In the genomic region with DNA sequence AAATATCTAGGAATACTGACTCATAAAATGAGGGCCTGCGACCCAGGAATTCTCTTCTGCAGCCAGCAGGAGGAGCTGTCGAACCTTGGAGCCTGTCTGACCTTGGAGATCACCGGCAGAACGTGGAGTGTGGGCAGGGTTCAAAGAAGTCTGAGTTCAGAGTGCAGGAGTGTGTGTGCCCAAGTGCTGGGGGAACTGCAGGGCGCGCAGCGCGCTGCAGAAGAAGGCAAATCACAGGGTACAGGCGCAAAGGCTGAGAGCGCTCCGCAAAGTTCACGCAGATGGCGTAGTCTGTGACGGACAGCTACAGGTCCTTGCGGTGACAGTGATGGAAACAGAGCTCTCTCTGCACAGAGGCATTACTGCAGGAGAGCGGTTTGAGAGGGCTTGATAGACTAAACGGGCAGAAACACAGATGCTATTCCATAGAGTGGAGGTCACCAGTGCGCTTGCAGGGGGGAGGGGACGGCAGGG, we compare ENCODE assay signal across 8 mouse cellular contexts. TPM values are rescaled to one million over a fixed set of nuclear protein-coding genes. Genes with fewer than 3 reads are reported as not detected.
DNase-seq lines count a peak whose midpoint lies in the region; ATAC-seq and TF ChIP-seq lines count a peak whose summit lies in the region.

No protein-coding gene starts in this region.

- H3K9ac ChIP-seq in hindbrain, embryonic 11.5 days (ENCODE audit: low read depth, low read length), result no peak overlapping the region

- no peaks in the 10 kb centered on the region for H3K4me1 ChIP-seq in hindbrain, embryonic 11.5 days (replicated peaks; ENCODE audit: control insufficient read depth, insufficient read depth, low read length)

- peak; percentile 79 for TF ChIP-seq CTCF in Patski (IDR thresholded peaks at IDR 0.05)

- peak overlapping the region; percentile 10; the same call in 1 of the 2 replicates for H3K4me3 ChIP-seq in hindbrain, embryonic 11.5 days (ENCODE audit: low read depth, low read length)

- in situ Hi-C loops in Patski (cut with MboI; ENCODE audit: low pct_unique_long_range_greater_than_20kb), result no loop called here

- H3K27me3 ChIP-seq in Patski, result no peaks in the 10 kb centered on the region
- H3K27me3 ChIP-seq in hindbrain, embryonic 11.5 days (ENCODE audit: control insufficient read depth, insufficient read depth, low read length), result no peaks in the 10 kb centered on the region

- H3K36me3 ChIP-seq in hindbrain, embryonic 11.5 days (ENCODE audit: control insufficient read depth, insufficient read depth, low read length), result no peaks in the 10 kb centered on the region

- H3K4me2 ChIP-seq in hindbrain, embryonic 11.5 days (replicated peaks; ENCODE audit: low read depth, low read length), result peak overlapping the region; percentile 45

- DNase-seq in Patski (ENCODE audit: low read depth, low spot score), result no peak
- DNase-seq in cerebellum, adult 9-10 months, result peak; percentile 66
- DNase-seq in hindbrain, embryonic 11.5 days (ENCODE audit: low spot score), result peak; percentile 86
- DNase-seq in layer of hippocampus, postnatal 14 days (ENCODE audit: low spot score in 2 of 2), result peak; percentile 71 to 72
- DNase-seq in lung, postnatal 25 days (ENCODE audit: low spot score), result peak; percentile 83
- peak; percentile 80 for DNase-seq in ovary, postnatal 36 days (ENCODE audit: low spot score)
- peak; percentile 82 for DNase-seq in thymus, postnatal 14 days

- CTCF ChIA-PET in Patski (lab: Charles Lee), result interaction anchor here (0.8 to 2.1 kb wide), 13 partner anchors 9 to 164 kb away, joined by 3 to 10 read pairs (median 4); a partner anchor contains a TSS

- POLR2A ChIA-PET in Patski (lab: Charles Lee), result interaction anchor here (1.0 kb wide), 1 partner anchor 46 kb away, joined by 5 read pairs; no protein-coding TSS in a partner anchor

- 2% methylated on average over 19 of the region's 19 CpGs for WGBS in hindbrain, embryonic 11.5 days

- ATAC-seq in Patski, result no peak
- peak; percentile 36; the same call in 1 of the 2 replicates for ATAC-seq in frontal cortex, adult (ENCODE audit: low TSS enrichment)
- peak; percentile 63 for ATAC-seq in hindbrain, embryonic 11.5 days (ENCODE audit: low FRiP score)

- H3K9me3 ChIP-seq in hindbrain, embryonic 11.5 days (ENCODE audit: control insufficient read depth, low read length), result no peaks in the 10 kb centered on the region

- no peak overlapping the region for H3K27ac ChIP-seq in hindbrain, embryonic 11.5 days (ENCODE audit: low read depth, low read length)

RNA-seq across cellular contexts. Expression of a gene that starts 8.4 kb away (rescaled TPM):
- not detected for polyA plus RNA-seq in Patski (2021)
- 0.86 TPM in 1 of 2 replicates, not detected in the other for polyA plus RNA-seq in hindbrain, embryonic 11.5 days (2014; fragmentation: Nextera tagmentation; extraction: Ambion mirVana)
- total RNA-seq in layer of hippocampus, postnatal 14 days (2021), result 1 to 10 TPM; 1.4 to 1.5 TPM

RNA-seq across cellular contexts. Expression of a gene that starts 12.0 kb away (rescaled TPM):
- polyA plus RNA-seq in Patski (2021), result not detected
- 0.06 and 0.17 TPM in 2 replicates for polyA plus RNA-seq in hindbrain, embryonic 11.5 days (2014; fragmentation: Nextera tagmentation; extraction: Ambion mirVana)
- total RNA-seq in layer of hippocampus, postnatal 14 days (2021), result under 1 TPM; 0.35 to 0.55 TPM

RNA-seq across cellular contexts. Expression of a gene that starts 26.6 kb away (rescaled TPM):
- polyA plus RNA-seq in Patski (2021), result 48.3 TPM
- 21.6 and 23.3 TPM in 2 replicates for polyA plus RNA-seq in hindbrain, embryonic 11.5 days (2014; fragmentation: Nextera tagmentation; extraction: Ambion mirVana)
- 10 to 100 TPM; 60.2 to 65.6 TPM for total RNA-seq in layer of hippocampus, postnatal 14 days (2021)

RNA-seq across cellular contexts. Expression of a gene that starts 26.9 kb away (rescaled TPM):
- 148 TPM for polyA plus RNA-seq in Patski (2021)
- polyA plus RNA-seq in hindbrain, embryonic 11.5 days (2014; fragmentation: Nextera tagmentation; extraction: Ambion mirVana), result 182 and 243 TPM in 2 replicates
- total RNA-seq in layer of hippocampus, postnatal 14 days (2021), result 100 to 1,000 TPM; 131 to 135 TPM

RNA-seq across cellular contexts. Expression of a gene that starts 32.5 kb away (rescaled TPM):
- 18.3 TPM for polyA plus RNA-seq in Patski (2021)
- polyA plus RNA-seq in hindbrain, embryonic 11.5 days (2014; fragmentation: Nextera tagmentation; extraction: Ambion mirVana), result 9.7 and 10.6 TPM in 2 replicates
- 1 to 10 TPM; 4.1 to 5.1 TPM for total RNA-seq in layer of hippocampus, postnatal 14 days (2021)
